ENCODE assay signal across 18 mouse cellular contexts in genomic region chr13:56749377-56749776, GRCm38 (mm10). TPM values are rescaled to one million over a fixed set of nuclear protein-coding genes. Genes with fewer than 3 reads are reported as not detected.
"Had no signal": no experiment of that assay in that cellular context is flagged by ENCODE, and none has a peak within 500 bp of the region (broad histone marks: within the 10 kb centered on the region; RNA-seq: fewer than 3 reads in every experiment).

No protein-coding gene starts in this region.

- H3K36me3 ChIP-seq: intestine, embryonic 15.5 days; kidney, embryonic 15.5 days; liver, embryonic 15.5 days; midbrain, embryonic 15.5 days had no signal

- H3K4me2 ChIP-seq: hindbrain, embryonic 14.5 days; intestine, embryonic 15.5 days; kidney, embryonic 15.5 days; liver, embryonic 11.5 days; liver, embryonic 15.5 days; midbrain, embryonic 11.5 days; midbrain, embryonic 15.5 days; neural tube, embryonic 12.5 days had no signal

- H3K4me3 ChIP-seq: intestine, embryonic 15.5 days; kidney, embryonic 15.5 days; left cerebral cortex, adult 2 months; limb, embryonic 10.5 days; liver, embryonic 15.5 days; megakaryocyte, embryonic 14.5 days; midbrain, embryonic 15.5 days; neural tube, embryonic 12.5 days had no signal

- H3K9me3 ChIP-seq: intestine, embryonic 15.5 days; kidney, embryonic 15.5 days; limb, embryonic 10.5 days; liver, embryonic 15.5 days; megakaryocyte, embryonic 14.5 days; midbrain, embryonic 15.5 days; neural tube, embryonic 12.5 days had no signal

- H3K27ac ChIP-seq: hindbrain, embryonic 14.5 days; intestine, embryonic 15.5 days; kidney, embryonic 15.5 days; left cerebral cortex, adult 2 months; limb, embryonic 10.5 days; liver, embryonic 15.5 days; macrophage; midbrain, embryonic 15.5 days; neural tube, embryonic 12.5 days had no signal

- DNase-seq: kidney, adult 2 months; kidney, postnatal 14 days; spleen, adult 18-20 months had no signal

- H3K9ac ChIP-seq: hindbrain, embryonic 14.5 days; intestine, embryonic 15.5 days; kidney, embryonic 15.5 days; liver, embryonic 15.5 days; midbrain, embryonic 15.5 days; neural tube, embryonic 12.5 days had no signal

- ATAC-seq: intestine, embryonic 15.5 days; midbrain, embryonic 15.5 days had no signal

RNA-seq across cellular contexts. Expression of gene Gm45623, which starts 4.2 kb away (rescaled TPM):
- total RNA-seq: monocyte, adult 5-6 weeks; neutrophil, adult 5-6 weeks had no signal
- polyA plus RNA-seq: kidney, embryonic 15.5 days; limb, embryonic 10.5 days; liver, embryonic 11.5 days; liver, embryonic 15.5 days; macrophage; midbrain, embryonic 11.5 days; urinary bladder, adult 2 months had no signal
